Mouse (Mus musculus): ENCODE measurements at regions not wholly inside any gene's neighbourhood (a gene's known extent, or its start where the extent isn't known, plus 50 kb on each side); places are given as distances from the start of the nearest gene placed in this dataset.
A peak's percentile ranks its signal among the peaks of the same experiment; 100 is the strongest.

- no peak for DNase-seq (ENCODE audit: low spot score in 2 of 2)
- intact Hi-C loops (cut with DNase I): no loop called here
Measured at GRCm38 (mm10) chr7:58473150-58473549, 182.8 kb upstream of the Atp10a start.

GRCm38 (mm10) chr7:58475139-58475538 lies 180.8 kb upstream of the Atp10a start:
- intact Hi-C loops (cut with DNase I): no loop called here
- DNase-seq (ENCODE audit: low spot score in 2 of 2): no peak

GRCm38 (mm10) chr7:58488250-58488649 lies 167.7 kb upstream of the Atp10a start:
- DNase-seq (ENCODE audit: low spot score in 2 of 2): peak in 1 of 2 experiments; percentile 9
- intact Hi-C loops (cut with DNase I): no loop called here
